Mouse (Mus musculus) limb, embryonic 14.5 days (tissue): ENCODE data around the gene Lamtor4. TPM values are rescaled to one million over a fixed set of nuclear protein-coding genes. Genes with fewer than 3 reads are reported as not detected.

Experiments used
- ATAC-seq: fragments of 200-750 bp; cut with Nextera tagmentation; 2 replicates; pipeline ENCODE4 v1.8.0; 2017; ENCODE audit warnings: low read depth, moderate number of reproducible peaks, moderate TSS enrichment; ENCODE audit not compliant: low FRiP score
- DNase-seq: peaks from one replicate; pipeline ENCODE4 v3.0.0-alpha.2; 2015; ENCODE audit warnings: low spot score
- H3K27ac ChIP-seq: fragments of 300-500 bp; sonication (generic); replicated peaks from 2 replicates; pipeline ENCODE4 v1.5.1; 2014; ENCODE audit warnings: low read depth, mild to moderate bottlenecking, low read length, moderate library complexity, mixed read lengths
- H3K27me3 ChIP-seq: fragments of 300-500 bp; sonication (generic); 2 replicates; pipeline ENCODE4 v1.6.1; 2014; ENCODE audit warnings: low read length, mixed read lengths; ENCODE audit not compliant: control insufficient read depth, insufficient read depth
- H3K36me3 ChIP-seq: fragments of 300-500 bp; sonication (generic); 2 replicates; pipeline ENCODE4 v1.6.1; 2014; ENCODE audit warnings: mild to moderate bottlenecking, low read length, moderate library complexity, mixed read lengths; ENCODE audit not compliant: control insufficient read depth, insufficient read depth
- H3K4me1 ChIP-seq: fragments of 300-500 bp; sonication (generic); 2 replicates; pipeline ENCODE4 v1.6.1; 2014; ENCODE audit warnings: antibody characterized with exemption, low read length, mixed read lengths; ENCODE audit not compliant: control insufficient read depth, insufficient read depth
- H3K4me2 ChIP-seq: fragments of 300-500 bp; sonication (generic); replicated peaks from 2 replicates; pipeline ENCODE4 v1.6.1; 2014; ENCODE audit warnings: low read depth, mild to moderate bottlenecking, low read length, moderate library complexity; ENCODE audit not compliant: severe bottlenecking
- H3K4me3 ChIP-seq: fragments of 300-500 bp; sonication (generic); replicated peaks from 2 replicates; pipeline ENCODE4 v1.5.1; 2014; ENCODE audit warnings: low read length
- H3K9ac ChIP-seq: fragments of 300-500 bp; sonication (generic); 2 replicates; pipeline ENCODE4 v1.6.1; 2014; ENCODE audit warnings: mild to moderate bottlenecking, low read depth, low read length, moderate library complexity; ENCODE audit not compliant: severe bottlenecking
- H3K9me3 ChIP-seq: fragments of 300-500 bp; sonication (generic); 2 replicates; pipeline ENCODE4 v1.6.1; 2016; ENCODE audit warnings: low read length; ENCODE audit not compliant: control insufficient read depth
- POLR2A ChIP-seq: fragments of 200-500 bp; IDR thresholded peaks from 2 replicates; pipeline ENCODE4 v1.8.0; 2012; ENCODE audit warnings: inconsistent platforms, mild to moderate bottlenecking, moderate library complexity, borderline replicate concordance; ENCODE audit not compliant: insufficient read depth, insufficient read length; ENCODE audit errors: extremely low read depth
- WGBS: fragments of 180-500 bp; shearing (Covaris S2); extraction: QIAGEN DNeasy Blood & Tissue Kit; methylation state at CpG from one replicate; pipeline ENCODE4 v1.1.7; 2014; 5-methylcytosine and 5-hydroxymethylcytosine counted together
- polyA plus RNA-seq, 2 experiments: library from polyadenylated mRNA; depleted of rRNA in 1 of 2; stranded (reverse) in 1 of 2; unstranded in 1 of 2; fragments of >200 nt; fragmentation: Nextera tagmentation in 1 of 2; extraction: Ambion mirVana in 1 of 2; gene quantifications; 2 replicates each; pipeline versions ENCODE4 v1.2.1 to v1.2.3; 2012 to 2014

Lamtor4 gene
- polyA plus RNA-seq, 2 experiments: 68.5 to 104 TPM

GRCm38 (mm10) chr5:138272409-138272923 is 17.2 kb downstream of the Lamtor4 start, which contains the start of gene Gal3st4:
TSS of gene Gal3st4 (minus strand) at chr5:138272840.
- Histone ChIP-seq H3K36me3 (peaks cover 25% of the 10 kb centered on the region), H3K27ac (peak within 1 kb of the TSS; percentile 52; the same call in 1 of the 2 replicates), H3K27me3 (no peaks in the 10 kb centered on the region), H3K4me3 (peak within 1 kb of the TSS; percentile 15), H3K9me3 (no peaks in the 10 kb centered on the region), H3K4me1 (peaks cover 21% of the 10 kb centered on the region), H3K4me2 (peak within 1 kb of the TSS; percentile 41), H3K9ac (peak within 1 kb of the TSS; percentile 48)
- WGBS: 2% methylated on average over 12 of the region's 12 CpGs
- TF ChIP-seq POLR2A: no peak
- peak; percentile 74 for ATAC-seq
- DNase-seq: peak; percentile 49

- H3K9me3 ChIP-seq: no peaks in the 10 kb centered on the region
- peaks cover 32% of the 10 kb centered on the region for H3K4me1 ChIP-seq
- no peak overlapping the region for H3K27ac ChIP-seq
- no peak overlapping the region for H3K4me3 ChIP-seq
- WGBS: 80% methylated on average over 8 of the region's 8 CpGs
- no peaks in the 10 kb centered on the region for H3K27me3 ChIP-seq
- DNase-seq: no peak
- H3K36me3 ChIP-seq: peaks cover 34% of the 10 kb centered on the region
- TF ChIP-seq POLR2A: no peak
- no peak overlapping the region for H3K9ac ChIP-seq
- no peak overlapping the region for H3K4me2 ChIP-seq
- no peak for ATAC-seq
Measured at GRCm38 (mm10) chr5:138274186-138274585, 18.9 kb downstream of the Lamtor4 start.

GRCm38 (mm10) chr5:138275216-138276050 is 20.2 kb downstream of the Lamtor4 start:
- DNase-seq (peak; percentile 25), ATAC-seq (no peak)
- H3K27ac ChIP-seq: no peak overlapping the region
- H3K4me3 ChIP-seq: peak overlapping the region; percentile 14
- 25% methylated on average over 41 of the region's 41 CpGs for WGBS
- peaks cover 2% of the 10 kb centered on the region; the same call in 1 of the 2 replicates for H3K9me3 ChIP-seq
- peak overlapping the region; percentile 37 for H3K4me2 ChIP-seq
- peak overlapping the region; percentile 40 for H3K9ac ChIP-seq
- peaks cover 34% of the 10 kb centered on the region for H3K36me3 ChIP-seq
- no peaks in the 10 kb centered on the region for H3K27me3 ChIP-seq
- no peak for TF ChIP-seq POLR2A
- peaks cover 35% of the 10 kb centered on the region for H3K4me1 ChIP-seq

GRCm38 (mm10) chr5:138277994-138278393 is 22.7 kb downstream of the Lamtor4 start:
- Histone ChIP-seq H3K27ac (no peak overlapping the region), H3K4me2 (no peak overlapping the region), H3K4me3 (no peak overlapping the region), H3K27me3 (no peaks in the 10 kb centered on the region), H3K4me1 (peaks cover 23% of the 10 kb centered on the region), H3K9ac (no peak overlapping the region), H3K36me3 (peaks cover 34% of the 10 kb centered on the region), H3K9me3 (peaks cover 6% of the 10 kb centered on the region; the same call in 1 of the 2 replicates)
- TF ChIP-seq POLR2A: no peak
- ATAC-seq: no peak
- DNase-seq: no peak
- 85% methylated on average over 7 of the region's 7 CpGs for WGBS

- ATAC-seq (peak; percentile 99), DNase-seq (peak; percentile 99)
- peak; percentile 59; the same call in 1 of the 2 replicates for TF ChIP-seq POLR2A
- Histone ChIP-seq H3K4me2 (peak within 1 kb of the TSS; percentile 69), H3K4me1 (peaks cover 23% of the 10 kb centered on the region), H3K27me3 (no peaks in the 10 kb centered on the region), H3K27ac (0 out of 2 replicates have a peak within 1 kb of the TSS, but pooled peaks have one; percentile 28), H3K9ac (peak within 1 kb of the TSS; percentile 79), H3K36me3 (peaks cover 27% of the 10 kb centered on the region), H3K4me3 (peak within 1 kb of the TSS; percentile 73), H3K9me3 (peaks cover 6% of the 10 kb centered on the region; the same call in 1 of the 2 replicates)
- WGBS: under 1% methylated on average over 50 of the region's 56 CpGs
Measured at GRCm38 (mm10) chr5:138279585-138280424, 24.5 kb downstream of the Lamtor4 start, which contains the start of the genes Gm43720, Gpc2 and Stag3. TSS of gene Gm43720 (minus strand) at chr5:138279958. TSS of gene Gpc2 (minus strand) at chr5:138280005. TSS of gene Stag3 (plus strand) at chr5:138280240.
